Mouse (Mus musculus) CH12.LX (cell line): ENCODE data around the gene Birc6. TPM values are rescaled to one million over a fixed set of nuclear protein-coding genes. Genes with fewer than 3 reads are reported as not detected.
A peak's percentile ranks its signal among the peaks of the same experiment; 100 is the strongest.

Source experiments
- DNase-seq: peaks from one replicate; pipeline ENCODE4 v3.0.0-alpha.2; 2013; ENCODE audit errors: extremely low read depth
- H3K27ac ChIP-seq: 2 replicates; pipeline ENCODE4 v1.5.1; 2012; ENCODE audit warnings: low read depth, mild to moderate bottlenecking, control low read depth, moderate library complexity; ENCODE audit not compliant: insufficient read depth
- H3K27me3 ChIP-seq: replicated peaks from 2 replicates; pipeline ENCODE3; 2012; ENCODE audit warnings: inconsistent platforms
- H3K36me3 ChIP-seq, 2 experiments: replicated peaks in 1 of 2; 2 replicates each; pipeline versions ENCODE3 to v1.6.1; 2012; ENCODE audit warnings: inconsistent platforms in 1 of 2, low read length in 1 of 2, mild to moderate bottlenecking in 1 of 2, mixed read lengths in 1 of 2, moderate library complexity in 1 of 2; ENCODE audit not compliant: control insufficient read depth in 1 of 2, insufficient read depth in 1 of 2
- H3K4me1 ChIP-seq, 2 experiments: 2 replicates each; pipeline ENCODE4 v1.6.1; 2012; ENCODE audit warnings: inconsistent platforms in 1 of 2, moderate library complexity in 1 of 2; ENCODE audit not compliant: insufficient read depth in 2 of 2, control insufficient read depth in 1 of 2
- H3K4me2 ChIP-seq: 2 replicates; pipeline ENCODE4 v1.6.1; 2012; ENCODE audit warnings: low read depth, mild to moderate bottlenecking, control low read depth; ENCODE audit not compliant: poor library complexity, insufficient read depth, severe bottlenecking
- H3K4me3 ChIP-seq, 3 experiments: fragments of 150-350 bp in 1 of 3; sonication (generic) in 1 of 3; replicated peaks in 1 of 3; 2 replicates each; pipeline versions ENCODE3 to v1.5.1; 2011 to 2012; ENCODE audit warnings: low read depth in 2 of 3, low read length in 2 of 3, mild to moderate bottlenecking in 2 of 3, moderate library complexity in 2 of 3, control low read depth in 1 of 3, improper control_type of control experiment in 1 of 3, inconsistent platforms in 1 of 3, mixed read lengths in 1 of 3; ENCODE audit not compliant: poor library complexity in 1 of 3
- H3K79me2 ChIP-seq: replicated peaks from 2 replicates; pipeline ENCODE4 v1.6.1; 2012; ENCODE audit warnings: mild to moderate bottlenecking, moderate library complexity; ENCODE audit not compliant: control insufficient read depth, poor library complexity, insufficient read depth, severe bottlenecking; ENCODE audit errors: extremely low read depth
- H3K9ac ChIP-seq: 2 replicates; pipeline ENCODE4 v1.6.1; 2012; ENCODE audit warnings: low read depth, mild to moderate bottlenecking, control low read depth, moderate library complexity; ENCODE audit not compliant: insufficient read depth
- H3K9me3 ChIP-seq: replicated peaks from 2 replicates; pipeline ENCODE3; 2012; ENCODE audit warnings: low read length, inconsistent platforms, mixed read lengths
- BHLHE40 ChIP-seq: IDR thresholded peaks from 2 replicates; pipeline ENCODE4 v1.6.1; 2011; ENCODE audit warnings: mild to moderate bottlenecking, low read depth, low read length, improper control_type of control experiment
- CTCF ChIP-seq, 2 experiments: IDR thresholded peaks in 1 of 2; conservative IDR thresholded peaks in 1 of 2; 2 replicates each; pipeline ENCODE4 v1.5.1; 2011 to 2012; ENCODE audit warnings: low read depth in 2 of 2, low read length in 2 of 2, improper control_type of control experiment in 1 of 2, inconsistent platforms in 1 of 2, mild to moderate bottlenecking in 1 of 2, moderate library complexity in 1 of 2
- E2F4 ChIP-seq: IDR thresholded peaks from 2 replicates; pipeline ENCODE4 v1.6.1; 2011; ENCODE audit warnings: low read depth, low read length, improper control_type of control experiment; ENCODE audit not compliant: insufficient replicate concordance
- ELF1 ChIP-seq: IDR thresholded peaks from 2 replicates; pipeline ENCODE4 v1.6.1; 2014; ENCODE audit warnings: low read depth, mild to moderate bottlenecking, inconsistent platforms, low read length, improper control_type of control experiment
- ETS1 ChIP-seq: conservative IDR thresholded peaks from 2 replicates; pipeline ENCODE4 v1.6.1; 2012; ENCODE audit warnings: low read depth, mild to moderate bottlenecking, inconsistent platforms, low read length, improper control_type of control experiment, moderate library complexity
- MAFK ChIP-seq: IDR thresholded peaks from 2 replicates; pipeline ENCODE4 v1.6.1; 2011; ENCODE audit warnings: low read length, improper control_type of control experiment; ENCODE audit not compliant: insufficient replicate concordance
- MEF2A ChIP-seq: IDR thresholded peaks from 2 replicates; pipeline ENCODE4 v1.6.1; 2014; ENCODE audit warnings: low read depth, mild to moderate bottlenecking, inconsistent platforms, low read length, improper control_type of control experiment, borderline replicate concordance
- NELFE ChIP-seq: IDR thresholded peaks from 2 replicates; pipeline ENCODE4 v1.6.1; 2011; ENCODE audit warnings: low read depth, low read length, improper control_type of control experiment
- PAX5 ChIP-seq: IDR thresholded peaks from 2 replicates; pipeline ENCODE4 v1.6.1; 2012; ENCODE audit warnings: low read length, inconsistent platforms, mixed read lengths
- POLR2A ChIP-seq: IDR thresholded peaks from 2 replicates; pipeline ENCODE4 v1.6.1; 2011; ENCODE audit warnings: low read depth, mild to moderate bottlenecking, improper control_type of control experiment, low read length
- POLR2AphosphoS2 ChIP-seq: IDR thresholded peaks from 2 replicates; pipeline ENCODE4 v1.6.1; 2011; ENCODE audit warnings: low read depth, low read length, improper control_type of control experiment
- SMC3 ChIP-seq: IDR thresholded peaks from 2 replicates; pipeline ENCODE4 v1.6.1; 2011; ENCODE audit warnings: low read depth, low read length, improper control_type of control experiment
- USF2 ChIP-seq: conservative IDR thresholded peaks from 2 replicates; pipeline ENCODE4 v1.6.1; 2011; ENCODE audit warnings: low read depth, low read length, improper control_type of control experiment
- ZNF384 ChIP-seq: IDR thresholded peaks from 2 replicates; pipeline ENCODE4 v1.6.1; 2012; ENCODE audit warnings: low read depth, low read length, improper control_type of control experiment, inconsistent platforms
- dilution Hi-C: fragments of 300-500 bp; cut with MboI; formaldehyde crosslinking; loops from 2 replicates; pipeline ENCODE4 v1.14.3; 2020; ENCODE audit warnings: low sequenced_read_pairs; ENCODE audit not compliant: extremely low pct_unique_long_range_greater_than_20kb, extremely low pct_ligation_motif_present
- in situ Hi-C: fragments of 300-500 bp; cut with MboI; formaldehyde crosslinking; loops from 3 replicates; pipeline ENCODE4 v1.14.3; 2019; ENCODE audit warnings: low sequenced_read_pairs, low pct_ligation_motif_present, low pct_unique_long_range_greater_than_20kb, mixed read lengths
- polyA plus RNA-seq: library from polyadenylated mRNA; unstranded; fragments of >175 nt; gene quantifications from 2 replicates; pipeline ENCODE4 v1.2.1, GENCODE M21; 2012; ENCODE audit warnings: low read depth; ENCODE audit not compliant: insufficient read length
- total RNA-seq, 2 experiments: library from RNA; depleted of rRNA; stranded (reverse); fragments of 300-350 nt in 1 of 2; fragments of >200 nt in 1 of 2; gene quantifications; 2 replicates each; pipeline ENCODE4 v1.2.3; 2012 to 2014

Gene Birc6
- total and polyA plus RNA-seq, 3 experiments, result 55.5 to 78.7 (median 57.2) TPM

DNA sequence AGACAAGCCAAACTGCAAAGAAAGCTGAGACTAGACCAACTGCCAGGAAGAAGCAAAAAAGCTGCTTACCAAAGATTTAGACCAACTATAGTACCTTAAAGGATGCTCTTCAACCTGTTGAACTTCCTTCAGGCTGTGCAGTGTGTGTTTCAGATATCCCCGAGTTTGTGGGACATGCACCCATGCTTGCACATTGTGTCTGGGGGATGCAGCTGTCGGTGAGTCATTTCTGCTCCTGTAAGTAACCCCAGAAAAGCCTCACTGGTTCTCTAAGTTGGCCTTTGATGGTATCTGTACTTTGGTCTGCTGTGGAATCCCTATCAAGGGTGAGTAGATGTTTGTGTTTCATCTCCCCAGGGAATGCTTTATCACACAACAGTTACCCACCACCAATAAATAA is 15.8 kb upstream of the Birc6 start:
- TF ChIP-seq MEF2A (no peak), PAX5 (no peak), USF2 (no peak), POLR2AphosphoS2 (no peak), POLR2A (no peak), SMC3 (no peak), ZNF384 (no peak), NELFE (no peak), E2F4 (no peak), ELF1 (no peak), ETS1 (no peak), BHLHE40 (no peak), MAFK (no peak)
- Histone ChIP-seq H3K9ac (no peak overlapping the region), H3K4me1 (peaks cover 0 to 10% of the 10 kb centered on the region in 2 experiments; a peak in 2 of 4 replicates), H3K4me2 (no peak overlapping the region), H3K4me3 (no peak overlapping the region), H3K27ac (no peak overlapping the region), H3K79me2 (no peaks in the 10 kb centered on the region), H3K27me3 (no peaks in the 10 kb centered on the region), H3K9me3 (peaks cover 2% of the 10 kb centered on the region), H3K36me3 (no peaks in the 10 kb centered on the region)
- in situ Hi-C loops (no loop called here), dilution Hi-C loops (no loop called here)
- no peak for DNase-seq

DNA sequence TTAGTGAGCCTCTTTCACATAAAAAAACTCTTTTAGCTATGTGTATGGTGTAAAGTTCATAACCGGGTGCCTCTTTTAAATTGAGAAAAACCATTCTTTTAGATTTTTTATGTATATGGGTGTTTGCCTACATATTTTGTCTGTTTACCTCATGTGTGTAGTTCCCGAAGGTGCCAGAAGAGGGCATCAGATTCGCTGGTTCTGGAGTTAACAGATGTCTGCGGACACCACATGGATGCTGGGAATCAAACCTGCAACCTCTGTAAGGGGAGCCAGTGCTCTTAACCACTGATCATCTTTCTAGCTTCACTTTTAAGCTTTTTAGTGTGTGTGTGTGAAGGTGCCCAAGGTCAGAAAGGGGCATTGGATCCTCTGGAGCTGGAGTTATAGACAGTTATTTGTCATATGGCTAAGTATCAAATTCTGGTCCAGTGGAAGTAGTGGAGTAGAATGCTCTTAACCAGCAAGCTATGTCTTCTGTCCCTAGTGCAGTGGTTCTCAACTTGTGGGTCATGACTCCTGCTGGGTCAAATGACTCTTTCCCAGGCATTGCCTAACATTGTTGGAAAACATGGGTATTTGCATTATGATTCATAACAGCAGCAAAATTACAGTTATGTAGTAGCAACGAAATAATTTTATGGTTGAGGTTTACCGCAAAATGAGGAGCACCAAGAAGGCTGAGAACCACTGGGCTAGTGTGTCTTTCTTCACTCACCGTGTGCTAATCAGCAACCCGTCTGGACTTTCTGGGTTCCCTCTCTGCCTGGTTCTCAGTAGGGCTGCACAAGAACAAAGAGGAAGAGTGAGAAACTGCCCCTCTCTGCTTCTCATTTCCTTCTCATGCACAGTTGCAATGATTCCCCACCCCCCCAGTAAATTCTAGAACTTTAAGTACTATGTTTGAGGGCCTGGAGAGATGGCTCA is 5.0 kb upstream of the Birc6 start:
- H3K79me2 ChIP-seq, result no peaks in the 10 kb centered on the region
- no peaks in the 10 kb centered on the region for H3K27me3 ChIP-seq
- in situ Hi-C loops (no loop called here), dilution Hi-C loops (no loop called here)
- H3K9me3 ChIP-seq, result no peaks in the 10 kb centered on the region
- H3K36me3 ChIP-seq, result no peaks in the 10 kb centered on the region
- no peak for DNase-seq
- H3K4me3 ChIP-seq, result no peak overlapping the region
- H3K4me1 ChIP-seq, result peaks cover 0 to 7% of the 10 kb centered on the region in 2 experiments; a peak in 1 of 4 replicates
- TF ChIP-seq NELFE (no peak), CTCF (conservative IDR thresholded peaks at IDR 0.05 in 1 of 2, IDR thresholded peaks at IDR 0.05 in 1 of 2; ENCODE audit: low read depth in 2 of 2, low read length in 2 of 2) (0 out of 4 replicates have a peak, but pooled peaks of 1 of the 2 experiments have one; percentile 15)
- H3K27ac ChIP-seq, result no peak overlapping the region
- no peak overlapping the region for H3K4me2 ChIP-seq
- no peak overlapping the region for H3K9ac ChIP-seq
